Mouse (Mus musculus) stomach, embryonic 14.5 days (tissue): ENCODE results near the gene Plekhf1. TPM values are rescaled to one million over a fixed set of nuclear protein-coding genes. Genes with fewer than 3 reads are reported as not detected.

Experiments
- ATAC-seq: fragments of 200-750 bp; cut with Nextera tagmentation; 2 replicates; pipeline ENCODE4 v1.8.0; 2017; ENCODE audit warnings: low read depth, moderate TSS enrichment; ENCODE audit not compliant: insufficient number of reproducible peaks, insufficient read depth, low FRiP score
- H3K27ac ChIP-seq: fragments of 300-500 bp; sonication (generic); 2 replicates; pipeline ENCODE4 v1.5.1; 2014; ENCODE audit warnings: mild to moderate bottlenecking, low read length, moderate library complexity, mixed read lengths
- H3K27me3 ChIP-seq: fragments of 300-500 bp; sonication (generic); 2 replicates; pipeline ENCODE4 v1.6.1; 2014; ENCODE audit warnings: low read length, control low read depth, mixed read lengths; ENCODE audit not compliant: control insufficient read depth, insufficient read depth
- H3K36me3 ChIP-seq: fragments of 300-500 bp; sonication (generic); 2 replicates; pipeline ENCODE4 v1.6.1; 2014; ENCODE audit warnings: mild to moderate bottlenecking, control low read depth, low read length, moderate library complexity, mixed read lengths; ENCODE audit not compliant: control insufficient read depth, insufficient read depth
- H3K4me1 ChIP-seq: fragments of 300-500 bp; sonication (generic); 2 replicates; pipeline ENCODE4 v1.6.1; 2014; ENCODE audit warnings: low read length, control low read depth, mixed read lengths; ENCODE audit not compliant: control insufficient read depth, insufficient read depth
- H3K4me2 ChIP-seq: fragments of 300-500 bp; sonication (generic); replicated peaks from 2 replicates; pipeline ENCODE4 v1.6.1; 2014; ENCODE audit warnings: low read depth, low read length, control low read depth
- H3K4me3 ChIP-seq: fragments of 300-500 bp; sonication (generic); 2 replicates; pipeline ENCODE4 v1.5.1; 2014; ENCODE audit warnings: low read depth, low read length, control low read depth
- H3K9ac ChIP-seq: fragments of 300-500 bp; sonication (generic); replicated peaks from 2 replicates; pipeline ENCODE4 v1.6.1; 2014; ENCODE audit warnings: low read depth, mild to moderate bottlenecking, control low read depth, low read length, moderate library complexity, mixed read lengths
- H3K9me3 ChIP-seq: fragments of 300-500 bp; sonication (generic); 2 replicates; pipeline ENCODE4 v1.6.1; 2016; ENCODE audit warnings: low read depth, low read length, control low read depth; ENCODE audit not compliant: control insufficient read depth
- WGBS: fragments of 180-500 bp; shearing (Covaris S2); extraction: QIAGEN DNeasy Blood & Tissue Kit; methylation state at CpG from one replicate; pipeline ENCODE4 v1.1.7; 2014; 5-methylcytosine and 5-hydroxymethylcytosine counted together
- polyA plus RNA-seq: library from polyadenylated mRNA; unstranded; fragments of >200 nt; fragmentation: Nextera tagmentation; extraction: Ambion mirVana; gene quantifications from 2 replicates; pipeline ENCODE4 v1.2.1, GENCODE M21; 2014

Plekhf1 gene
- polyA plus RNA-seq, 1 experiment from 2014 or later = 2.8 TPM

GRCm38 (mm10) chr7:38200606-38201289 lies 27.1 kb downstream of the Plekhf1 start:
- 0 out of 2 replicates have a peak, but pooled peaks cover 6% of the 10 kb centered on the region for H3K4me1 ChIP-seq

GRCm38 (mm10) chr7:38199907-38200605 lies 27.8 kb downstream of the Plekhf1 start:
- Histone ChIP-seq H3K27ac (no peak overlapping the region), H3K4me1 (0 out of 2 replicates have a peak, but pooled peaks cover 6% of the 10 kb centered on the region), H3K9me3 (no peaks in the 10 kb centered on the region), H3K4me2 (peak overlapping the region; percentile 35), H3K9ac (no peak overlapping the region), H3K27me3 (no peaks in the 10 kb centered on the region), H3K4me3 (no peak overlapping the region), H3K36me3 (no peaks in the 10 kb centered on the region)
- WGBS = 67% methylated on average over 8 of the region's 8 CpGs
- ATAC-seq = no peak

More at GRCm38 (mm10) chr7:38200606-38201289, 27.1 kb downstream of the Plekhf1 start:
- ATAC-seq = peak; percentile 89
- H3K36me3 ChIP-seq = no peaks in the 10 kb centered on the region
- peak overlapping the region; percentile 35 for H3K4me2 ChIP-seq
- no peaks in the 10 kb centered on the region for H3K9me3 ChIP-seq
- no peak overlapping the region for H3K4me3 ChIP-seq
- H3K27ac ChIP-seq = no peak overlapping the region
- H3K9ac ChIP-seq = no peak overlapping the region
- H3K27me3 ChIP-seq = no peaks in the 10 kb centered on the region
- WGBS = 3% methylated on average over 28 of the region's 28 CpGs

DNA sequence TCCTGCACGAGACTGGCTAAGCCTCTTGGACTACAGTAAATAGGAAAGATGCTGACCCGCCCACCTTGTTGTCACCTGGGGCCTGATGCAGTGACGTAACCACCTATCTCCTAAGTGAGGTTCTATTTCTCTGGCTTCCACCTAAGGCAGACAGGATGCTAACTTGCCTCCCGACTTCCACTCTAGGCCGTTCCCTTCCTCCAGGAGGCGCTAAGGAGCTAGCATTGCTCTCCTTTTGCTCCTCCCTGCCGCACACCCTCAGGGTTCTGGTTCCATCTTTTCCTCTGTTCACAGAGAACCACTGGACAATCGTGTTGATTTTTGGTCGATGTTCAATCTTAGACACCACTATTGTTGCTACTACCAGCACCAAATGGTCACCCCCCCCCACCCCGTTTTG lies 36.2 kb downstream of the Plekhf1 start:
- no peak for ATAC-seq
- no peaks in the 10 kb centered on the region for H3K9me3 ChIP-seq
- no peak overlapping the region for H3K4me2 ChIP-seq
- H3K9ac ChIP-seq = no peak overlapping the region
- H3K4me1 ChIP-seq = no peaks in the 10 kb centered on the region
- H3K4me3 ChIP-seq = no peak overlapping the region
- no peaks in the 10 kb centered on the region for H3K36me3 ChIP-seq
- 55% methylated on average over 10 of the region's 10 CpGs for WGBS
- no peaks in the 10 kb centered on the region for H3K27me3 ChIP-seq
- H3K27ac ChIP-seq = no peak overlapping the region

DNA sequence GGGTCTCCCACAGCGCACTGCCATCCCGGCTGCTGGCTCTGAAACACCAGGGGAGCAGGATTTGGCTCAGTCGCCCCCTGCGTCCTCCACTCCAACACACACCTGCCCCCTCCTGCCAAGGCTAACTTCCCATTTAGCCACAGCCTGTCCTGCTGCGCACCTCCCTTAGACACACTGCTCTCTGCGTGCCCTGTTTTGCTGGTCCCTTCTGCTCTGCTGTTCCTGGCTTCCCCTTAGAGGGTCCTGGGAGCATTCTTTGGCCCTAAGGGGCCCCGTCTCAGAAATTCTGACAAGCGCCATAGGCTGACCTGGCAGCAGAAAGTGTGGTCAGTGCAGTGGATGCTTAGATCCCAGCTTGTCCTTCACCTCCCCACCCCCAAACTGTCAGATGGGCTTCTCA lies 36.7 kb downstream of the Plekhf1 start:
- 70% methylated on average over 8 of the region's 8 CpGs for WGBS
- H3K4me2 ChIP-seq = no peak overlapping the region
- no peak overlapping the region for H3K4me3 ChIP-seq
- H3K9me3 ChIP-seq = no peaks in the 10 kb centered on the region
- no peak overlapping the region for H3K9ac ChIP-seq
- ATAC-seq = no peak
- no peaks in the 10 kb centered on the region for H3K4me1 ChIP-seq
- no peak overlapping the region for H3K27ac ChIP-seq
- H3K36me3 ChIP-seq = no peaks in the 10 kb centered on the region
- no peaks in the 10 kb centered on the region for H3K27me3 ChIP-seq

- Histone ChIP-seq H3K27me3 (no peaks in the 10 kb centered on the region), H3K27ac (no peak overlapping the region), H3K9me3 (no peaks in the 10 kb centered on the region), H3K4me1 (no peaks in the 10 kb centered on the region), H3K9ac (no peak overlapping the region), H3K36me3 (no peaks in the 10 kb centered on the region), H3K4me3 (no peak overlapping the region), H3K4me2 (no peak overlapping the region)
- no peak for ATAC-seq
- 89% methylated on average over 8 of the region's 8 CpGs for WGBS
Observed at GRCm38 (mm10) chr7:38190056-38190835, 37.6 kb downstream of the Plekhf1 start.

DNA sequence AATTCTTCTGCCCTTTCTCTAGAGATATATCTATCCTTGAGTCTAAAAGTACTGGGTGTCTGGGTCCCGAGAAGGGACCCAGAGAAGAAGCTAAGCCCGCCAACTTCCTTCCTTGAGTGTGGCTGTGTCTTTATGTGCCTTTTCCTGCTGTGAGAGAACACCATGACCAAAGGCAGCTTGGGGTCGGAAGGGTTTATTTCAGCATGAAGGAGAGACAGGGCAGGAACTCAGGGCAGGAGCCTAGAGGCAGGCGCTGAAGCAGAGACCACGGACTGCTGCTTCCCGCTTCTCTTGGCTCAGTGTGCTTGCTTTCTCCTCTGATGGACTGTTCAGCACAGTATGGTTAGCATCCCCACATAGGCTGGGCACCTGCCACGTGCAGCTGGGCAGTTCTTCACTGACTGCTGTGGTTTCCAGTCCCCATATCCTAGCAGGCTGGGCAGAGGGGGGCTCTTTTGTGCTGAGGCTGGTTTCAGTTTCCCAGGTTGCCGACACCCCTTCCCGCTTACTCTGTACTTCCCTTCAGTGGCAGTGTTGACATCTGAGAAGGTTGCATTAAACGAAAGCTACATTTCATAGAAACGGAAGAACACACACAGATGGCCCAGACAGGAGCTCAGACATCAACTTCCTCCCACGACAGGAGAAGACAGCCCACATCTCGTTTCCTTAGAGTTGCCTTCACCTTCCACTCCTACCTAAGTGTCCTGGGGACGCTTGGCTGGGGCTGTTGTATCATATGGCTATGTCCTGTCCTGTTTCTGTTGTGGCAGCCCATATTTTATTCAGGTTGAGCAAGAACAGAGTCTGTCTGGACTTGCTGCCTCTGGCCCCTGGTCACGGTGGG lies 38.5 kb downstream of the Plekhf1 start:
- Histone ChIP-seq H3K4me3 (no peak overlapping the region), H3K27ac (no peak overlapping the region), H3K27me3 (no peaks in the 10 kb centered on the region), H3K4me2 (no peak overlapping the region), H3K9me3 (no peaks in the 10 kb centered on the region), H3K4me1 (peaks cover 4% of the 10 kb centered on the region), H3K36me3 (no peaks in the 10 kb centered on the region), H3K9ac (no peak overlapping the region)
- 74% methylated on average over 15 of the region's 15 CpGs for WGBS
- ATAC-seq = no peak

DNA sequence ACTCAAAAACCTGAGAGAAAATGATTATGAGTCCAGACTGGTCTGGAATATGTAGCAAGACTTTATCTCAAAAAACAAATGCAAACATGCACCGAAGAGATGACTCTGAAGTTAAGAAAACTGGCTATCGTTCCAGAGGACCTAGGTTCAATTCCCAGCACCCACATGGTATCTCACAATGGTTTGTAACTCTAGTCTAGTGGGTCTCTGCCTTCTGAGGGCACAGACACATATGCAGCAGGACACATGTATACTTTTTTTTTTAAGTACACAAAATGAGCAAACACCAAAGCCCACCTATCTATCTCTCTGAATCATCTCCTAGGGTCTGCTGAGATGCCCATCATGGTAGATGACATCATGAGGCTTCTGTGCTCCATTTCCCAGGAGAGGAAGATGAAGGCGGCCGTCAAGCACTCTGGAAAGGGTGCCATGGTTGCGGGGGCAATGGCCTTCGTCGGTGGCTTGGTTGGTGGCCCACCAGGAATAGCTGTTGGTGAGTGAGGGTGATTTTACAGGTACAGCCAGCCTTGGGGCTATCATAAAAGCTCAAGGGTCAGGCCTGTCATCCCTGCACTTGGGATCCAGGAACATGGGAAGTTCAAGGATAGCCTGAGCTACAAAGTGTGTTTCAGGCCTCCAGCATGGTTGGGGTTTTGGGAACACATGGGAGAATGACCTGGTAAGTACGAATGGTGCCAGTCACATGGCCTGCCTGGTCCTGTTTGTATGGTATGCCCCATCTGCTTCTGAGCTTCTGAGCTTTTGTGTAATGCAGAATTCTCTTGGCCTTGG lies 39.3 kb downstream of the Plekhf1 start:
- H3K9me3 ChIP-seq = no peaks in the 10 kb centered on the region
- WGBS = 86% methylated on average over 8 of the region's 8 CpGs
- no peak overlapping the region for H3K27ac ChIP-seq
- H3K27me3 ChIP-seq = no peaks in the 10 kb centered on the region
- H3K9ac ChIP-seq = no peak overlapping the region
- no peaks in the 10 kb centered on the region for H3K36me3 ChIP-seq
- H3K4me3 ChIP-seq = no peak overlapping the region
- peaks cover 8% of the 10 kb centered on the region for H3K4me1 ChIP-seq
- H3K4me2 ChIP-seq = no peak overlapping the region
- no peak for ATAC-seq
